Mouse (Mus musculus) adrenal gland, postnatal 36 days (tissue): ENCODE measurements around the gene Aga. TPM values are rescaled to one million over a fixed set of nuclear protein-coding genes. Genes with fewer than 3 reads are reported as not detected.
"Not testable (repeated sequence)": the region's sequence is repeated elsewhere in the genome, so short reads cannot be mapped to it uniquely, and the experiment has no call there.

ENCODE experiments used
- DNase-seq, 2 experiments: peaks; one replicate each; pipeline ENCODE4 v3.0.0; 2021; ENCODE audit warnings: mixed read lengths in 1 of 2
- long read RNA-seq, 2 experiments: library from polyadenylated mRNA; stranded (forward); transcript quantifications; one replicate each; pipeline ENCODE4 v2.0.0; 2021; ENCODE audit warnings: borderline sequencing depth in 2 of 2
- total RNA-seq, 2 experiments: library from RNA; stranded (reverse); gene quantifications; 2 replicates each; pipeline ENCODE4 v1.2.3; 2021

Gene Aga
- total RNA-seq, result 10 to 100 TPM; 31.1 to 34.0 TPM
- long read RNA-seq, experiment 1, transcript Aga-201 (9 exons, 1,181 nt), result major isoform, 61 of 67 reads
- long read RNA-seq, experiment 1, partial matches to known transcripts, result 2 of 67 reads
- long read RNA-seq, experiment 1, other reads (novel, unspliced or antisense), result 4 of 67 reads
- long read RNA-seq, experiment 2, transcript Aga-201 (9 exons, 1,181 nt), result major isoform, 17 of 19 reads
- long read RNA-seq, experiment 2, partial matches to known transcripts, result 1 of 19 reads
- long read RNA-seq, experiment 2, other reads (novel, unspliced or antisense), result 1 of 19 reads

DNA sequence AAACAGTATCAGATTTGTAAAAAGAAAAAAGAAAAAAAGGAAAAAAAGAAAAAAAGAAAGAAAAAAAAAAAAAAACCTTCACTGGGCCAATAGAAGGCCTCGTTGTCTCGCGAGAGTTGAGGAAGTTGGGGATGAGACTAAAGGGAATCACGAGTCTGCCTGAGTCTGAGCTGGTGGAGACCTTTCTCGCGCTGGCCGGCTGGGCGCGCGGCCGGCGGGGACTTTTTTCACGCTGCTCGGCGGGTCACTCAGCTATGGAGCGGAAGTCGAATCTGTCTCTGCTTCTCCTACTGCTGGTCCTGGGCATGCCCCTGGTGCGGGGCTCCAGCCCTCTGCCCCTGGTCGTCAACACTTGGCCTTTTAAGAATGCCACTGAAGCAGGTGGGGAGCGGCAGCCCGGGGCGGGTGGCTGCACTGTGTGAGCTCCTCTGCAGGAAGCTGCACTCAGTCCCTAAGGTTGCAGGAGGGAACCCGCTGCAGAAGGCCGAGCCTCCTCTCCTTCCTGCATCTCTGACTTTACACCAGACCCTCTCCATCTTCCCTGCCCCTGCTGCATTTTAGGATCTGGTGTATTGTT is at the start of gene Aga:
Gene Aga, plus strand, starts transcription at position 177 of the 577 bp plus-strand sequence.
- peak; percentile 91 to 94 for DNase-seq

DNA sequence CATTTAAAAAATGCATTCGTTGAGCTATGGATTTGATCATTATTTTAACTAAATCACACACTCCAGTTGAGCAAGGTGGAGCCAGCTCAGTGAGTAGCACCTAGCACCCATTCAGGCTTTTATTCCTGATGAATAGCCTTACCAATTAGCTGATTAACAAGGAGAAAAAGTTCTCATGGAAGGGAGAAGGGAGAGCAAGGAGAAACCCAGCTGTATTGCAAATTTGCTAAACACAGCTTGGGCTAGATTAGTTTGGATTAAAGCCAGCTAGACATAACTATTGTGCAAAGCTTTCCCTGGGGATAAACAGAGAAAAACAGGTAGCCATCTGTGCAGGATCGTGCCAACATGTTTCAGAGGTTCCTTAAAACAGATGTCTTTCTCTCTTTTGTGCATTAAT is 22.5 kb upstream of the Aga start:
- DNase-seq, result no peak

DNA sequence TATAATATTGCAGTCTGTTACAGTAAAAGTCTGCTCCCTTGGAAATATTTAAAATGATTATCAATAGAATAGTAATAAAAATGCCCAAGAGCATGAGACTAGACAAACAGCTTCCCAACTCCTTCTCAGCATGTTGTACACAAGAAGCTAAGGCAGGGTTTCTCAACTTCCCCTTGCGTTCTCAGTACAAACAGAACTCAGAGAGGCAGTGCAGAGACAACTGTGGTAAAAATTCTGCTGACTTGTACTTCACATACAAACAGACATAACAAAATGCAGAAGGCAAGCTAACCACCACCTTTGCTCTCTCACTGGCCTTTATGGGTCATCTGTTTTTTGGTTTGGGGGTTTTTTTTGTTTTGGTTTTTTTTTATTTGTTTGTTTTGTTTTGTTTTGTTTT is 15.3 kb upstream of the Aga start:
- DNase-seq, result no peak

DNA sequence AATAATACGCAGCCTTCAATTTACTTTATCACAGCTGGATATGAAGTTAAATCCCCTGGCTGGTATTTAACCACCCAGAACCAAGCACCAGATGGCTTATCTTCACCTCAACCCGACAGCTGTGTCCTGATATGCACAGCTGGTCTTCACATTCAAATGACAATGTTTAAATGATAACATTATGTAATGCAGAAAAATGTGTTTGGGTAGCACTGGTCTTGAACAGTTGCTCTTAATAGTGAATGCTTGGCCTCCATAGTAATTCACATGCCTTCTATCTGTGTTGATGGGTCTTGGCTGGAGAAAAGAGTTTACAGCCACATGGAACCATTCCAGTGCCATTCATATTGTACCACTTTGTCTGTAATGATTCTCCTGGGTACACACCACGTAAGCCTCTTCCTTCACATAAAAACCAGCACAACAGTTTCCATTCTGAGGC is 14.6 kb upstream of the Aga start:
- DNase-seq, result no peak

DNA sequence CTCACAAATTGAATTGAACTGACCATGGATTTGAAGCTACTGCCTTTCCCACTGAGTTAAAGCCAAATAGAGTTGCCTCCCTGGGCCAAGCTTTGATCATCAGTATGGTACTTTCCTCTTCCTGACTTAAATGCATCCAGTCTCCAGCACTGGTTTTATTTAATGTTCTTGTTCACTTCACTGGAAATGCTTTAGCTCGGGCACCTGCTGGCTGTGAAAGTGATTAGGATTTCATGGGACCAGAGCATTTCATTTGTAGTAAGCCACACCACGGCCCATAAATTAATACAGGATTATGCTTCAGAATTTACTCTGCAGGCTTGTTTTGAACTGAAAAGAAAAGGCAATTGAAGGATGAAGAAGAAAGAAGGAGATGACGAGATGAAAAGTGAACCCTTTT is 26.5 kb downstream of the Aga start:
- DNase-seq, result not testable (repeated sequence)

DNA sequence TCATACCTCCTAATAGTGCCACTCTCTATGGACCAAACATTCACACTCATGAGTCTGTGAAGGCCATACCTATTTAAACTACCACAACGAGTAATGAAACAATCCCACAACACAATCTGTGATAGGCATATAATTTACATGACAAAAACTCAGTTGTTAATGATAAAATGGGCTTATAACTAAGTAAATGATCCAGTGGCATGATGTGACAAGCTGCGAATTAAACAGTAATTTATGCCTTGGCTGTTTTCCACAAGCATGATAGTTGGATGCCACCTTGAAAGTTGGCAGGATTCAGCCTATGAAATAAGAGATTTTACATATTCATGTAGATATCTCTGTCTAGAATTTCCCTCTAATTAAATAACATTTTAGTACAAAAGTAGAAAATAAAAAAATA is 28.1 kb downstream of the Aga start:
- no peak for DNase-seq

DNA sequence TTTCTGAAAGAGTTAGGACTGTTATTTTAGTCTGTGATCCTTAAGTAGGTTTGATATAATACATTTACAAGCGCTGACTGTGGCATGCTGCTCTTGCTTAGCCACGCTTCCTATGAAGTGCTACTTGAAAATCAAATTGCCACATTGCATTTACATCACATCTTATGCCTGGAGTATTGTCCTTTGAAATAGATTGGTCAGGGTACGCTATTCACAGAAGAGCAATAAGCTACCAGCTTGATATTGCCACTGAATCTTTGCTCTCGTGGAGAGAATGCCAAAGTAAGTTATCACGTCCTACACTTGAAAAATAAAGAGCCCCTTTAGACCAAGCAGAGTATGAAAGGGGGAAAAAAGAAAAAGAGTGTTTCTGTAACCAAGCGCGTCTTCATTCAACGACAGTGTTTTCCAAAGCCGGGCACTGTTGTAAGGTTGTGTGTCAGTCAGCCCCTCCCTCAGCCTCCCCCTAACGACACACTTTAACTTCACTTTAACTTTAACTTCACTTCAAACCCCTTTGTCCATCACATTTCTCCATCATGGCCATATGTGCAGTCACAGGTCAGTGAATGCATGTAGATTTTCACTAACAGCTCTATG is 51.0 kb downstream of the Aga start:
- no peak for DNase-seq

DNA sequence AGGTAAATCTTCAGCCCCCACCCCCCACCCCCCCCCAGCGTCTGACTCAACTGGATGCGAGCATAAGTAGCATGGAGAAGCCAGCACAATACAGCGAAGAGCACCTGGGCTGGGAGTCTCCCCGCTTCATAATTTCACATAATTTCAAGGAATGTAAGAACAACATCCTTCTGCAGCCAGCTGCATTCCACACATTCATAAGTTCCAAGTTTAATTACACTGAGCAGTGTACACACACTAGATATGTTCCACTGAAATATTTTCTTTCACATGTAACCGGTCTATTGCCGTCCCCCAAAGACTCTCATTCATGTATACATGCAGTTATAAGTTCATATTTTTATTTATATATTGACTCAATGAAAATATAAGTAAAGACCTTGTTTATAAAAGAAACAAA is 54.7 kb downstream of the Aga start:
- DNase-seq, result no peak

Other genes starting within 250 kb of the Aga start
- gene Neil3, start 127.3 kb downstream of the Aga start, total RNA-seq, result 1 to 10 TPM; 1.8 to 1.9 TPM